Mouse (Mus musculus) lung, embryonic 16.5 days (tissue): ENCODE data around the gene Phb2. TPM values are rescaled to one million over a fixed set of nuclear protein-coding genes. Genes with fewer than 3 reads are reported as not detected.

Source experiments
- ATAC-seq: fragments of 200-750 bp; cut with Nextera tagmentation; 2 replicates; pipeline ENCODE4 v1.8.0; 2017; ENCODE audit warnings: low read depth, mild to moderate bottlenecking, moderate library complexity
- H3K27ac ChIP-seq: fragments of 300-500 bp; sonication (generic); 2 replicates; pipeline ENCODE4 v1.5.1; 2014; ENCODE audit warnings: mild to moderate bottlenecking, control low read depth, low read length
- H3K27me3 ChIP-seq: fragments of 300-500 bp; sonication (generic); 2 replicates; pipeline ENCODE4 v1.6.1; 2014; ENCODE audit warnings: low read depth, low read length, mixed read lengths; ENCODE audit not compliant: control insufficient read depth, insufficient read depth
- H3K36me3 ChIP-seq: fragments of 300-500 bp; sonication (generic); 2 replicates; pipeline ENCODE4 v1.6.1; 2014; ENCODE audit warnings: low read length; ENCODE audit not compliant: control insufficient read depth, insufficient read depth
- H3K4me1 ChIP-seq: fragments of 300-500 bp; sonication (generic); replicated peaks from 2 replicates; pipeline ENCODE4 v1.6.1; 2014; ENCODE audit warnings: low read length, mixed read lengths; ENCODE audit not compliant: control insufficient read depth, insufficient read depth
- H3K4me2 ChIP-seq: fragments of 300-500 bp; sonication (generic); 2 replicates; pipeline ENCODE4 v1.6.1; 2014; ENCODE audit warnings: low read depth, low read length, control low read depth
- H3K4me3 ChIP-seq: fragments of 300-500 bp; sonication (generic); 2 replicates; pipeline ENCODE4 v1.5.1; 2014; ENCODE audit warnings: mild to moderate bottlenecking, low read length, control low read depth
- H3K9ac ChIP-seq: fragments of 300-500 bp; sonication (generic); 2 replicates; pipeline ENCODE4 v1.6.1; 2014; ENCODE audit warnings: low read length, control low read depth
- H3K9me3 ChIP-seq: fragments of 300-500 bp; sonication (generic); 2 replicates; pipeline ENCODE4 v1.6.1; 2016; ENCODE audit warnings: low read length; ENCODE audit not compliant: control insufficient read depth
- WGBS: fragments of 180-500 bp; shearing (Covaris S2); extraction: QIAGEN DNeasy Blood & Tissue Kit; methylation state at CpG from one replicate; pipeline ENCODE4 v1.1.7; 2014; 5-methylcytosine and 5-hydroxymethylcytosine counted together
- polyA plus RNA-seq: library from polyadenylated mRNA; unstranded; fragments of >200 nt; fragmentation: Nextera tagmentation; extraction: Ambion mirVana; gene quantifications from 2 replicates; pipeline ENCODE4 v1.2.1, GENCODE M21; 2015

Gene Phb2
- polyA plus RNA-seq, 1 experiment from 2014 or later = 278 TPM

- Histone ChIP-seq H3K4me2 (peak overlapping the region; percentile 53), H3K4me1 (peaks cover 11% of the 10 kb centered on the region), H3K4me3 (peak overlapping the region; percentile 55), H3K27ac (peak overlapping the region; percentile 51), H3K36me3 (peaks cover 18% of the 10 kb centered on the region), H3K9me3 (no peaks in the 10 kb centered on the region), H3K9ac (peak overlapping the region; percentile 73; the same call in 1 of the 2 replicates), H3K27me3 (no peaks in the 10 kb centered on the region)
- no peak for ATAC-seq
- 53% methylated on average over 20 of the region's 20 CpGs for WGBS
Observed at GRCm38 (mm10) chr6:124716864-124717490, 4.8 kb downstream of the Phb2 start.

- Histone ChIP-seq H3K9me3 (no peaks in the 10 kb centered on the region), H3K4me1 (peaks cover 9% of the 10 kb centered on the region), H3K4me3 (peak overlapping the region; percentile 55), H3K27ac (peak overlapping the region; percentile 93), H3K4me2 (peak overlapping the region; percentile 53), H3K27me3 (no peaks in the 10 kb centered on the region), H3K9ac (peak overlapping the region; percentile 73), H3K36me3 (peaks cover 18% of the 10 kb centered on the region)
- ATAC-seq = no peak
- WGBS = 55% methylated on average over 13 of the region's 13 CpGs
Observed at GRCm38 (mm10) chr6:124717968-124718367, 5.8 kb downstream of the Phb2 start.

- Histone ChIP-seq H3K4me3 (peak overlapping the region; percentile 55), H3K9me3 (no peaks in the 10 kb centered on the region), H3K27ac (peak overlapping the region; percentile 93), H3K27me3 (no peaks in the 10 kb centered on the region), H3K36me3 (peaks cover 18% of the 10 kb centered on the region), H3K4me1 (peaks cover 2% of the 10 kb centered on the region), H3K9ac (peak overlapping the region; percentile 81), H3K4me2 (peak overlapping the region; percentile 55)
- WGBS = 46% methylated on average over 15 of the region's 16 CpGs
- peak; percentile 87 for ATAC-seq
Observed at GRCm38 (mm10) chr6:124718703-124719102, 6.6 kb downstream of the Phb2 start.

- Histone ChIP-seq H3K9ac (peak overlapping the region; percentile 81), H3K9me3 (no peaks in the 10 kb centered on the region), H3K4me1 (no peaks in the 10 kb centered on the region), H3K4me3 (peak overlapping the region; percentile 55), H3K4me2 (peak overlapping the region; percentile 55), H3K36me3 (peaks cover 12% of the 10 kb centered on the region), H3K27ac (peak overlapping the region; percentile 93), H3K27me3 (no peaks in the 10 kb centered on the region)
- peak; percentile 29; the same call in 1 of the 2 replicates for ATAC-seq
- WGBS = 42% methylated on average over 7 of the region's 7 CpGs
Observed at GRCm38 (mm10) chr6:124719354-124719978, 7.3 kb downstream of the Phb2 start.

- Histone ChIP-seq H3K4me1 (no peaks in the 10 kb centered on the region), H3K4me3 (no peak overlapping the region; the same call in 1 of the 2 replicates), H3K4me2 (peak overlapping the region; percentile 55), H3K9ac (no peak overlapping the region), H3K27ac (no peak overlapping the region), H3K36me3 (peaks cover 4% of the 10 kb centered on the region), H3K27me3 (no peaks in the 10 kb centered on the region), H3K9me3 (no peaks in the 10 kb centered on the region)
- ATAC-seq = no peak
- WGBS = 51% methylated on average over 11 of the region's 11 CpGs
Observed at GRCm38 (mm10) chr6:124720904-124721303, 8.8 kb downstream of the Phb2 start.

- WGBS = 76% methylated on average over 6 of the region's 6 CpGs
- Histone ChIP-seq H3K9me3 (no peaks in the 10 kb centered on the region), H3K4me3 (no peak overlapping the region), H3K27me3 (no peaks in the 10 kb centered on the region), H3K4me2 (no peak overlapping the region), H3K4me1 (no peaks in the 10 kb centered on the region), H3K27ac (no peak overlapping the region), H3K9ac (no peak overlapping the region), H3K36me3 (no peaks in the 10 kb centered on the region)
- no peak for ATAC-seq
Observed at GRCm38 (mm10) chr6:124722876-124723473, 10.8 kb downstream of the Phb2 start.

- no peak overlapping the region for H3K4me2 ChIP-seq
- no peak overlapping the region for H3K9ac ChIP-seq
- 60% methylated on average over 8 of the region's 8 CpGs for WGBS
- no peaks in the 10 kb centered on the region for H3K36me3 ChIP-seq
- no peak overlapping the region for H3K27ac ChIP-seq
- ATAC-seq = no peak
- no peaks in the 10 kb centered on the region for H3K9me3 ChIP-seq
- H3K27me3 ChIP-seq = no peaks in the 10 kb centered on the region
- no peak overlapping the region for H3K4me3 ChIP-seq
- no peaks in the 10 kb centered on the region for H3K4me1 ChIP-seq
Observed at GRCm38 (mm10) chr6:124723541-124723940, 11.4 kb downstream of the Phb2 start.

GRCm38 (mm10) chr6:124724472-124724871 lies 12.3 kb downstream of the Phb2 start:
- H3K27me3 ChIP-seq = no peaks in the 10 kb centered on the region
- WGBS = 85% methylated on average over 10 of the region's 10 CpGs
- H3K4me3 ChIP-seq = no peak overlapping the region
- no peaks in the 10 kb centered on the region for H3K36me3 ChIP-seq
- no peak for ATAC-seq
- no peak overlapping the region for H3K27ac ChIP-seq
- H3K9ac ChIP-seq = no peak overlapping the region
- no peak overlapping the region for H3K4me2 ChIP-seq
- no peaks in the 10 kb centered on the region for H3K9me3 ChIP-seq
- H3K4me1 ChIP-seq = no peaks in the 10 kb centered on the region

GRCm38 (mm10) chr6:124728621-124729020 lies 16.5 kb downstream of the Phb2 start:
- H3K4me3 ChIP-seq = no peak overlapping the region
- no peak for ATAC-seq
- H3K4me1 ChIP-seq = 0 out of 2 replicates have a peak, but pooled peaks cover 3% of the 10 kb centered on the region
- H3K27ac ChIP-seq = no peak overlapping the region
- no peaks in the 10 kb centered on the region for H3K9me3 ChIP-seq
- H3K9ac ChIP-seq = no peak overlapping the region
- WGBS = 87% methylated on average over 10 of the region's 10 CpGs
- no peak overlapping the region for H3K4me2 ChIP-seq
- no peaks in the 10 kb centered on the region for H3K36me3 ChIP-seq
- H3K27me3 ChIP-seq = no peaks in the 10 kb centered on the region
